Mouse (Mus musculus) kidney, embryonic 14.5 days (tissue): ENCODE measurements around the gene Gstm5. TPM values are rescaled to one million over a fixed set of nuclear protein-coding genes. Genes with fewer than 3 reads are reported as not detected.

Experiments
- polyA plus RNA-seq: library from polyadenylated mRNA; unstranded; fragments of >200 nt; fragmentation: Nextera tagmentation; extraction: Ambion mirVana; gene quantifications from 2 replicates; pipeline ENCODE4 v1.2.1, GENCODE M21; 2014

Gstm5 gene
- polyA plus RNA-seq, 1 experiment from 2014 or later = 174 TPM

Other genes with a start within 250 kb of the Gstm5 start
- 73.8 and 119 TPM in 2 replicates for gene Ahcyl1, start 199.3 kb upstream of the Gstm5 start, polyA plus RNA-seq
- gene Csf1, start 135.4 kb upstream of the Gstm5 start, polyA plus RNA-seq = 3.9 and 8.5 TPM in 2 replicates
- gene Eps8l3, start 18.6 kb upstream of the Gstm5 start, polyA plus RNA-seq = not detected in 2 replicates
- gene Gstm7, start 36.0 kb downstream of the Gstm5 start, polyA plus RNA-seq = 18.6 and 22.6 TPM in 2 replicates
- 4.4 and 5.7 TPM in 2 replicates for gene Gstm6, start 47.9 kb downstream of the Gstm5 start, polyA plus RNA-seq
- 0.16 TPM in 1 of 2 replicates, not detected in the other for gene Gstm3, start 73.5 kb downstream of the Gstm5 start, polyA plus RNA-seq
- gene Gstm2, start 90.6 kb downstream of the Gstm5 start, polyA plus RNA-seq = 76.2 and 79.8 TPM in 2 replicates
- gene Gstm1, start 122.2 kb downstream of the Gstm5 start, polyA plus RNA-seq = 63.0 and 73.6 TPM in 2 replicates
- 17.2 and 18.4 TPM in 2 replicates for gene Gstm4, start 149.1 kb downstream of the Gstm5 start, polyA plus RNA-seq
- 36.8 and 43.4 TPM in 2 replicates for gene Ampd2, start 190.8 kb downstream of the Gstm5 start, polyA plus RNA-seq
- gene Gnat2, start 197.0 kb downstream of the Gstm5 start, polyA plus RNA-seq = 1.5 and 2.1 TPM in 2 replicates